Mouse (Mus musculus) ES-Bruce4 (cell line): Measurements from ENCODE around the gene Fam243. TPM values are rescaled to one million over a fixed set of nuclear protein-coding genes. Genes with fewer than 3 reads are reported as not detected.

ENCODE experiments used
- H3K27ac ChIP-seq: 2 replicates; pipeline ENCODE4 v1.5.1; 2012; ENCODE audit warnings: low read length, inconsistent platforms; ENCODE audit not compliant: insufficient read depth
- H3K27me3 ChIP-seq: 2 replicates; pipeline ENCODE4 v1.6.1; 2012; ENCODE audit warnings: mild to moderate bottlenecking, low read length, inconsistent platforms; ENCODE audit not compliant: control insufficient read depth, poor library complexity, insufficient read depth, severe bottlenecking
- H3K36me3 ChIP-seq: 2 replicates; pipeline ENCODE4 v1.6.1; 2012; ENCODE audit warnings: inconsistent platforms, mild to moderate bottlenecking, low read length, moderate library complexity; ENCODE audit not compliant: control insufficient read depth, poor library complexity, insufficient read depth, severe bottlenecking
- H3K4me1 ChIP-seq: one replicate; pipeline ENCODE4 v1.8.1; 2011; ENCODE audit warnings: low read length; ENCODE audit not compliant: control insufficient read depth, insufficient read depth
- H3K4me3 ChIP-seq: 2 replicates; pipeline ENCODE4 v1.5.1; 2011; ENCODE audit warnings: low read depth, mild to moderate bottlenecking, low read length
- H3K9ac ChIP-seq: 2 replicates; pipeline ENCODE4 v1.6.1; 2012; ENCODE audit warnings: low read depth, mild to moderate bottlenecking, inconsistent platforms; ENCODE audit not compliant: poor library complexity, severe bottlenecking
- H3K9me3 ChIP-seq: replicated peaks from 2 replicates; pipeline ENCODE4 v1.6.1; 2012; ENCODE audit warnings: mild to moderate bottlenecking, low read length, inconsistent platforms; ENCODE audit not compliant: control insufficient read depth, poor library complexity, insufficient read depth, severe bottlenecking
- CTCF ChIP-seq: IDR thresholded peaks from one replicate; pipeline ENCODE4 v1.8.1; 2011; ENCODE audit warnings: low read depth, low read length
- EP300 ChIP-seq: IDR thresholded peaks from 2 replicates; pipeline ENCODE4 v1.6.1; 2011; ENCODE audit warnings: low read depth, low read length; ENCODE audit not compliant: insufficient read depth
- POLR2A ChIP-seq: IDR thresholded peaks from one replicate; pipeline ENCODE4 v1.8.1; 2011; ENCODE audit warnings: low read length; ENCODE audit not compliant: insufficient read depth
- polyA plus RNA-seq: library from polyadenylated mRNA; stranded (reverse); fragments of >200 nt; gene quantifications from 2 replicates; pipeline ENCODE4 v1.2.4, GENCODE M21; 2011; ENCODE audit warnings: low read depth; ENCODE audit not compliant: missing spikeins, insufficient read depth, insufficient read length

Gene Fam243
- polyA plus RNA-seq, 1 experiment: not detected

GRCm38 (mm10) chr16:92327911-92328310, 6.7 kb upstream of the Fam243 start:
- H3K27ac ChIP-seq: no peak overlapping the region
- no peaks in the 10 kb centered on the region for H3K4me1 ChIP-seq
- H3K9me3 ChIP-seq: no peaks in the 10 kb centered on the region
- no peak for TF ChIP-seq POLR2A
- no peak for TF ChIP-seq EP300
- TF ChIP-seq CTCF: no peak
- H3K9ac ChIP-seq: no peak overlapping the region
- no peak overlapping the region for H3K4me3 ChIP-seq
- H3K36me3 ChIP-seq: no peaks in the 10 kb centered on the region
- H3K27me3 ChIP-seq: no peaks in the 10 kb centered on the region

DNA sequence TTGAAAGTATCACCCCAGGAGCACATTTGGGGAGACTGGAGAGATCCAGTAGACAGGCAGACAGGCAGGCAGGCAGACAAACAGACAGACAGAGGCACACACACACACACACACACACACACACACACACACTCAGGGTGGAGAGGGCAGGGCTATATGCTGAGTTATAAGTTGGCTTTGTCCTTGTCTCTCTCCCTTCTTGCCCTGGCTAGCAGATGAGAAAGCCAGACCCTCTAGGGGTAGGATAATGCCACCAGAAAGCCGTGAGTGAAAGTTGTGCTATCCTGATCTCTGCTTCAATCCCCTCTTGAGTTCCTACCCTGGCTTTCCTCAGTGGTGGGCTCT, 3.8 kb upstream of the Fam243 start:
- TF ChIP-seq POLR2A (no peak), EP300 (no peak), CTCF (no peak)
- Histone ChIP-seq H3K9me3 (no peaks in the 10 kb centered on the region), H3K27me3 (no peaks in the 10 kb centered on the region), H3K27ac (no peak overlapping the region), H3K4me3 (no peak overlapping the region), H3K36me3 (no peaks in the 10 kb centered on the region), H3K4me1 (no peaks in the 10 kb centered on the region), H3K9ac (no peak overlapping the region)

DNA sequence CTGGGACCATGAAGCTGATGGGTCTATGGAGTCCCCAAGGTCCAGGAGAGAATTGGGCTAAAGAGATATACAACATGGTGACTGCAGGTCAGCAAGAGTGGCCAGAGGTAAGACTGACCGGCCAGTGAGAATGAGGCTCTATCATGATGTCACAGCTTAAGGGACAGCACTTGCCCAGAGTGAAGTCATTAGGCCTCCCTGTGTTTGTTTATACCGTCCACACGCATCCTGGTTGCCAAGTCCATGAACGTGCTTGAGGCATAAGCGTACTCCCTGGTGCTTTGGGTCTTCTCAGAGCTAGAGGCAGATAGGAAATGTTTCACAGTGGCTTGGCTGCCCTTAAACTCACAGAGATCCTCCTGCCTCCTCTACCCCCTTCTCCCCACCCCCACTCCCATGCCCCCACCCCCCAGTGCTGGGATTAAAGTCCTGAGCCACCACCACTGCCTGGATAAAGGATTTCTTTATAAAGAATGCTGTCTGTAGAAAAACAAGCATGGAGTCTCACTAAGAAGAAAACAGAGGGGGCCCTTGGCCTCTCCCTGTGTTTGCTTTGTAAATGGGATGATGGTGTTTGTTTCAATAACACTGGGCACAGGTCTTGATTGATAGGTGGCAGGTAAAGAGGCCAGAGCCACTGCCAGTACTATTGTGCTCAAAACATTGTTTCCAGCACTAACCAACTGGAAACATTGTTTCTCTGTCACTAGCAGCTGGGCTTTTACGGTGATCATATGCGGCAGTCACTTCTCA, 3.2 kb upstream of the Fam243 start:
- Histone ChIP-seq H3K36me3 (no peaks in the 10 kb centered on the region), H3K9me3 (no peaks in the 10 kb centered on the region), H3K9ac (no peak overlapping the region), H3K4me3 (no peak overlapping the region), H3K27ac (no peak overlapping the region), H3K4me1 (no peaks in the 10 kb centered on the region), H3K27me3 (no peaks in the 10 kb centered on the region)
- no peak for TF ChIP-seq EP300
- TF ChIP-seq POLR2A: no peak
- no peak for TF ChIP-seq CTCF

- Histone ChIP-seq H3K27me3 (no peaks in the 10 kb centered on the region), H3K36me3 (no peaks in the 10 kb centered on the region), H3K9ac (no peak overlapping the region), H3K27ac (no peak overlapping the region), H3K9me3 (no peaks in the 10 kb centered on the region), H3K4me1 (no peaks in the 10 kb centered on the region), H3K4me3 (no peak overlapping the region)
- TF ChIP-seq CTCF: no peak
- no peak for TF ChIP-seq POLR2A
- TF ChIP-seq EP300: no peak
Measured at GRCm38 (mm10) chr16:92320361-92320760, 880 bp downstream of the Fam243 start.

DNA sequence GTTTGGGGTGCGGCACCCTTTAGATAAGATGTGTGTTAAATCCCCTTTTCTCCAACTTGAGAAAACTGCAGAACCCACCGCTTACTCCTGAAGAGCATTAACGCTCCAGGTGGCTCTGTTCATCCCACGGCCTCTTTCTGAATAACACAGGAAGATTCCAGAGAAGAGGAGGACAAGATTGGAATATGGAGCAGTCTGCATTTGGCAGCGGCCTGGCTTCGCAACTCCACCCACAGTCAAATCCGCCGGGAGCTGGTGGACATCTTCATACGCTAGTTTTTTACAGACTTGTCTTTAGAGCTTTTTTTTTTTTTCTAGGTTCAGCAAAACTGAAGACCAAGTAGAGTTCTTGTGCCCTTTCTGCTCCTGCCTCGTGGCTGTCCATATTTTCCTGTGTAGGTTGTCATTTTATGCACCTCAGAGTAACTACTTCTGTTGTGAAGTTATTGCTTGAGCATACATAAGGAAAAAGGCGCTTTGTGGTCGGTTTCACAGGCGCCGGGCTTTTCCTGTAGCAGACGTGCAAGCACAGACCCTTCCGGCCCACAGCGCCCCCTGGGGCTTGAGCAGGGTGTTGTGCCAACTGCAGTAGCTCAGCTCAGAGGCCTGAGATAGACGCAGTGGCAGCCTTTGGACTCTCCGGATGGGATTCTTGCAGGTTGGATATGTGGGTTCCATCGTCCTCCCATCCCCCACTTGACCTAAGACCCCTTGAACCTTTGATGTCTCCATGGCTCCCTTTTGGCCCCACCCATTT, 1.7 kb downstream of the Fam243 start:
- Histone ChIP-seq H3K9ac (no peak overlapping the region), H3K4me1 (no peaks in the 10 kb centered on the region), H3K27me3 (no peaks in the 10 kb centered on the region), H3K27ac (no peak overlapping the region), H3K9me3 (no peaks in the 10 kb centered on the region), H3K36me3 (no peaks in the 10 kb centered on the region), H3K4me3 (no peak overlapping the region)
- no peak for TF ChIP-seq EP300
- peak; percentile 72 for TF ChIP-seq CTCF

DNA sequence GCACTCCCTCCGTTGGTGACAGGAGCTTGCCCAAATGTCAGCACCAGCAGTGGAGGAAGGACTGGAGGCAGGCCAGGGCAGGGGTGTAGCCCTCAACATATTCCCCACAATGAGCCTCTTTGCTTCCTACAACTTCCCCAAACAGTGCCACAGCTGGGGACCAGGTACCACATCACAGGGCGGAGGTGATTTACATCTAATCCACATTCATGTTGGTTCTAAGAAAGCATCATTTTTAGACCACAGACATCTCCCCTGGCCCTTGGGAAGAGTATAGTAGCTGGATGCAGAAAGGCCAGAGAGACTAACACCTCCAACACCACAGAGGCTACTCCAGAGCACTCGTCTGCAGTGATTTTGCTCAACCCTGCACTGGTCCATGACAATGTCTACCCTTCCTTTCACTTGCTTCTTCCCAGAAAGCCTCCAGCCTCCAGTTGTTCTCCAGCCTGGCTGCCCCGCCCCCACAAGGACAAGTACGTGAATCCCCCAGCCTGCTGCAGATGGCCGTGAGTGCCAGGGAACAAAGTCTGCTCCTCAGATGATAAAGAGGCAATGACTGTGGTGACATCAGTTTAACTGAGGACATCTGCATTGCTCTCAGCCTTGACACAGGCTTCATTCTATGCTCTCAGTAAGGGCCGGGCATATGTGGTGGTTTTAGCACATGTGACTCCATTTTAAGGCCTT, 5.0 kb downstream of the Fam243 start:
- TF ChIP-seq CTCF: no peak
- no peak overlapping the region for H3K4me3 ChIP-seq

More for the DNA sequence above, 5.0 kb downstream of the Fam243 start:
- no peaks in the 10 kb centered on the region for H3K4me1 ChIP-seq
- no peaks in the 10 kb centered on the region for H3K9me3 ChIP-seq
- H3K27me3 ChIP-seq: no peaks in the 10 kb centered on the region
- H3K36me3 ChIP-seq: no peaks in the 10 kb centered on the region
- no peak overlapping the region for H3K27ac ChIP-seq
- H3K9ac ChIP-seq: no peak overlapping the region
